Mouse (Mus musculus): ENCODE results near the gene 3110040M04Rik.
A peak's percentile ranks its signal among the peaks of the same experiment; 100 is the strongest.

Gene 3110040M04Rik

DNA sequence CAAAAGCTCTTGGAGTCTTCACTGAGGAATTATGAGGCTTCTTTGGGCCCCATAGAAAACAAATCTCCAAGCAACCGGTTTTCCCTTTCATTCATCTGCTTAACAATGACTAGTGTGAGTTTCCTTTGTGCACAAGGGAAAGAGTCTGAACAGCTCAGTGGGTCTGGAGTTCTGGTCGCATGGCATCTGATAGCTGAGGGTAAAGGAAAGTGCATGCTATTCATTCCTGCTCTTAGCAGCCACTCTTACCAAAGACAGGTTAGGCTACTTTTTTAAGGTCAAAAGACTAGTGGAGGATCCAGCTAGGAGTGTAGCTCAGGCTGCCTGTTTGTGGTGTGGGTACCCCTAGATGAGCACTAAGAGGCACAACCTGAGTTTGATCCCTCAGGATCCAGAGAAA is 31.7 kb downstream of the 3110040M04Rik start:
- DNase-seq (ENCODE audit: low spot score in 2 of 2): no peak

DNA sequence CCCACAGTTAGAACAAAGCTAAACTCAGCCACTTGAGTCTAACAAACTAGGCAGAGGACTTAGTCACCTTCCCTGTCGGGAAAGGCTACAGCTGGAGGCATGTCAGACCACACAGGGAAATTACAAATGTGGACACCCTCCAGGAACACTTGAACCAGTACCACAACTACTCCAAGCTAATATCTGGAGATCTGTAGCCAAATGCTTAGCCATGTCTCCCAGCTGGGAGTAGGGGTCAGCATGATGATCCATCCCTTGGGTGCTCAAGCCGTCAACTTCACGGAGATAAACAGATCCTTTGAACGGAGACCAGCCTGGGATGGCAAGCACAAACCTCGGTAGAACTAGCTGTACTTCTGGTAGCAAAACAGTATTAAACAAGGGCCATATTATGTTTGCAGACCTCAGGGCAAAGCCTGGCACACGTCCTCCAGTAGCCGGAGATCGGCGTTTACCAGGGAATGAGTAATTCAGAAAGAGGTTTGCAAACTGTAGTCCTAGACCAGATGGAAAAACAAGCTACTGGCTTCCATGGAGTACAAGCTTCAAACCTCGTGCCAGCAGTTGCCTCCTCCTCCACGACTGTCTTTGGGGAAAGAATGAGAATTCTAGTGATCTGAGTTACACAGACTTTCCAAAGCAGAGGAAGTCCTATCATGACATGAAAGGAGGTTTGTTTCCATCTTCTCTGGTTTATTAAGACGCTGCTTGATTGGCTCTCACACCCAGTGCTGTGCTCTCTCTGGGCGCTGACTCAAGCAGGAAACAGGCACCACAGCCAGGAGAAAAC is 32.4 kb downstream of the 3110040M04Rik start:
- DNase-seq (ENCODE audit: low spot score in 2 of 2): no peak

GRCm38 (mm10) chr1:151237780-151238179 is 33.9 kb downstream of the 3110040M04Rik start:
- DNase-seq (ENCODE audit: low spot score in 2 of 2): no peak

DNA sequence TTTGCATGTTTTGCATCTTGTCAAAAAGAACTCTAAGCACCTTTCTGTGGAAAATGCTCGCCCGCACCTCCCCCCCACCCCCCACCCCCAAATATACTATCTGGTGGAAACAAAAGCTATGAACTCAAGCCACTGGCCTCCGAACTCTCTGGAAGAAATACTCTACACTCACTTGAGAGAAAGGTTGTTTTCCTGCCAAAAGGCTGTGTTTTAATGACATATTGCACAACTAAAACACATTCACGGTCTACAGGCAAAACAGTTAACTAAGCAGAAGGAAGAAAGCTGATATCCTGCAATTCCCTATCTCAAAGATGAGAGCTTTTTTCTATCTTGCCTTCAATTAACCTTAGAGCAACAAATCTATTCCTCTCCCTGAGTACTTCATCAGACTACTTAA is 39.4 kb downstream of the 3110040M04Rik start:
- no peak for DNase-seq (ENCODE audit: low spot score in 2 of 2)

- no peak for DNase-seq (ENCODE audit: low spot score in 2 of 2)
These were observed 40.1 kb downstream of the 3110040M04Rik start for GRCm38 (mm10) chr1:151244013-151244412.

GRCm38 (mm10) chr1:151244761-151245160 is 40.8 kb downstream of the 3110040M04Rik start:
- no peak for DNase-seq (ENCODE audit: low spot score in 2 of 2)

DNA sequence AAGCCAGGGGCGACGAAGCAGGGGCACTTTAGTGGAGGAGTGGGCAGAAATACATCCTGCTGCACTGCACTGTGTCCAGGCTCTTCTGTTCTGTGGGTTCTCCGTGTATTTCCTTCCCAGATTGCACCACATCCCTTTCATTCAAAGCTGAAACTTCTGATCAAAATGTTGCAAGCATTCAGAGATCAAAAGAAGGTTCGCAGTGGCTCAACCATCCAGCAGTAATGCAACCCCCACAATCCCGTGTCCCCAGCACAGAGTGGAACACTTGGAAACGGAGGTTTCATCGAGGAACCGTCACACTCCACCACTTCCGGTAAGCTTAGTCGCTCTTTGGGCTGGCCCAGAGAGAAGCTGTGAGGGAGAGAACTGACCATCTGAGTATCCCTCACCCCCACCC is 41.2 kb downstream of the 3110040M04Rik start:
- no peak for DNase-seq (ENCODE audit: low spot score in 2 of 2)

DNA sequence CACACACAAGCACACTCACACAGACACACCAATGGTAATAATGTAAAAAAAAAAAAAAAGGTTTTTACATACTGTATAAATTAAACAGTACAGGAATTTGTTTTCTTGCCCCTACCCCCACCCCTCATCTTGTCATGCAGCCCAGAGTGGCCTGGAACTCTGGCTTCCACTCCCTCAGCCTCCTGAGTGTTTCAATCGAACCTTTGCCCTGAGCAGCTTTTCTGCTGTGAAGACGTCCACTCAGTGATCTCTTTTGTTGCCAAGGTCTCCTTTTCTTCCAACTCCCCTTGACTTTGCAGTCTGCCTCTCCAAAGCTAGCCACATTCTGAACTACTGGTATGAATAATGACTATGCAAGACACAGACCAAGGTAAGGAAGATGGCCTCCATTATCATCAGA is 41.9 kb downstream of the 3110040M04Rik start:
- no peak for DNase-seq (ENCODE audit: low spot score in 2 of 2)

- DNase-seq (ENCODE audit: low spot score in 2 of 2): no peak
These were observed 46.2 kb downstream of the 3110040M04Rik start for GRCm38 (mm10) chr1:151250109-151250508.

- DNase-seq (ENCODE audit: low spot score in 2 of 2): peak; percentile 23 to 32
These were observed 46.7 kb downstream of the 3110040M04Rik start for GRCm38 (mm10) chr1:151250529-151251193.

DNA sequence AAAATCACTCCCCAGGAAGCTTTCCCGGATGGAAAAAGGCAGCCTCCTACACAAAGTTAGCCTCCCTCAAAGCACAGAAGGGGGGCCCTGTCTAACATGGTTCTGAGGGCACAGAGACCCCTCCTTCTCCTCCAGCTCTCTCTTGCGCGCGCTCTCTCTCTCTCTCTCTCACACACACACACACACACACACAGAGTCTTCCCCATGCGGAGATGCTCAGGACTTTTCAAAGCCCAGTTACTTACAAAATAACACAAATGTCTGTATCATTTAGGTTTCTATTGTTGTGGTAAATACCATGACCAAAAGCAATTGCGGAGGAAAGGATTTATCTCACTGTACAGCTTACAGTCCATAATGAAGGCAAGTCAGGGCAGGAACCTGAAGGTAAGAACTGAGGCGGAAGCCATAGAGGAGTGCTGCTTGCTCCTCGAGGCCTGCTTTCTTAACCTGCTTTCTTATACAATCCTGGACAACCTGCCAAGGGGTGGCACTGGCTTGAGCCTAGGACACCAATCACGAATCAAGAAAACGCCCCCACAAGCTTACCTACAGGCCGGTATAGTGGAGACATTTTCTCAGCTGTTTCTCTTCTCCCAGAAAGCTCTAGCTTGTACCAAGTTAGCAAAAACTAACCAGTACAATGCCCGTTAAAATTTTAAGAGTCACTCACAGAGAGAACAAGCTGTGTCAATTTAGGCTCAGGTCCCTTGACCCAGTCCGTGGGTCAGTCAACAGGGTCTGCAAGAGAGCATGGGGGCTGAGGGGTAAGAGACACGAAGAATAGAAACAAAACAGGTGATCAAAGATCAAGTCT is 47.5 kb downstream of the 3110040M04Rik start:
- no peak for DNase-seq (ENCODE audit: low spot score in 2 of 2)

Measured in frontal cortex, postnatal 25 days (tissue).